Mouse (Mus musculus): Measurements from ENCODE around the gene Zranb1. TPM values are rescaled to one million over a fixed set of nuclear protein-coding genes. Genes with fewer than 3 reads are reported as not detected.
A peak's percentile ranks its signal among the peaks of the same experiment; 100 is the strongest.

The Zranb1 gene
- polyA plus RNA-seq, 1 experiment from 2014 or later, result 14.9 TPM

- WGBS, result 90% methylated on average over 5 of the region's 5 CpGs
- H3K9ac ChIP-seq, result no peak overlapping the region
- H3K36me3 ChIP-seq, result peaks cover 77% of the 10 kb centered on the region
- H3K4me2 ChIP-seq (replicated peaks), result no peak overlapping the region
- H3K27me3 ChIP-seq, result no peaks in the 10 kb centered on the region
- H3K27ac ChIP-seq, result no peak overlapping the region
- no peaks in the 10 kb centered on the region for H3K4me1 ChIP-seq
- H3K9me3 ChIP-seq, result no peaks in the 10 kb centered on the region
- no peak overlapping the region for H3K4me3 ChIP-seq
- ATAC-seq (ENCODE audit: low FRiP score, low read depth), result no peak
Measured at GRCm38 (mm10) chr7:132989839-132990238, 58.9 kb downstream of the Zranb1 start.

- 85% methylated on average over 14 of the region's 14 CpGs for WGBS
Measured at GRCm38 (mm10) chr7:132991240-132991900, 60.4 kb downstream of the Zranb1 start.

GRCm38 (mm10) chr7:132992967-132993615 is 62.1 kb downstream of the Zranb1 start:
- Histone ChIP-seq H3K9ac (no peak overlapping the region), H3K4me2 (replicated peaks) (no peak overlapping the region), H3K9me3 (no peaks in the 10 kb centered on the region), H3K4me1 (no peaks in the 10 kb centered on the region), H3K27me3 (no peaks in the 10 kb centered on the region), H3K36me3 (peaks cover 88% of the 10 kb centered on the region), H3K4me3 (no peak overlapping the region), H3K27ac (no peak overlapping the region)
- WGBS, result 85% methylated on average over 9 of the region's 9 CpGs
- peak; percentile 75; the same call in 1 of the 2 replicates for ATAC-seq (ENCODE audit: low FRiP score, low read depth)

More at GRCm38 (mm10) chr7:132991240-132991900, 60.4 kb downstream of the Zranb1 start:
- H3K27me3 ChIP-seq, result no peaks in the 10 kb centered on the region
- ATAC-seq (ENCODE audit: low FRiP score, low read depth), result no peak
- H3K27ac ChIP-seq, result no peak overlapping the region
- H3K9me3 ChIP-seq, result no peaks in the 10 kb centered on the region
- H3K4me1 ChIP-seq, result no peaks in the 10 kb centered on the region
- H3K36me3 ChIP-seq, result peaks cover 80% of the 10 kb centered on the region
- no peak overlapping the region for H3K4me3 ChIP-seq
- no peak overlapping the region for H3K9ac ChIP-seq
- H3K4me2 ChIP-seq (replicated peaks), result no peak overlapping the region

GRCm38 (mm10) chr7:132994120-132994519 is 63.2 kb downstream of the Zranb1 start:
- no peak overlapping the region for H3K27ac ChIP-seq
- H3K4me2 ChIP-seq (replicated peaks), result no peak overlapping the region
- H3K9me3 ChIP-seq, result no peaks in the 10 kb centered on the region
- H3K36me3 ChIP-seq, result peaks cover 89% of the 10 kb centered on the region
- no peak overlapping the region for H3K9ac ChIP-seq
- ATAC-seq (ENCODE audit: low FRiP score, low read depth), result no peak
- H3K27me3 ChIP-seq, result no peaks in the 10 kb centered on the region
- no peaks in the 10 kb centered on the region for H3K4me1 ChIP-seq
- H3K4me3 ChIP-seq, result no peak overlapping the region
- WGBS, result 88% methylated on average over 8 of the region's 8 CpGs

- H3K9me3 ChIP-seq, result no peaks in the 10 kb centered on the region
- peaks cover 88% of the 10 kb centered on the region for H3K36me3 ChIP-seq
- no peak overlapping the region for H3K27ac ChIP-seq
- no peaks in the 10 kb centered on the region for H3K4me1 ChIP-seq
- no peak overlapping the region for H3K4me3 ChIP-seq
- H3K27me3 ChIP-seq, result no peaks in the 10 kb centered on the region
- 86% methylated on average over 6 of the region's 6 CpGs for WGBS
- H3K4me2 ChIP-seq (replicated peaks), result no peak overlapping the region
- no peak overlapping the region for H3K9ac ChIP-seq
- no peak for ATAC-seq (ENCODE audit: low FRiP score, low read depth)
Measured at GRCm38 (mm10) chr7:132994628-132995191, 63.8 kb downstream of the Zranb1 start.

GRCm38 (mm10) chr7:132996391-132996790 is 65.4 kb downstream of the Zranb1 start:
- no peak overlapping the region for H3K9ac ChIP-seq
- H3K9me3 ChIP-seq, result no peaks in the 10 kb centered on the region
- ATAC-seq (ENCODE audit: low FRiP score, low read depth), result no peak
- H3K4me3 ChIP-seq, result no peak overlapping the region
- no peak overlapping the region for H3K4me2 ChIP-seq (replicated peaks)
- H3K4me1 ChIP-seq, result no peaks in the 10 kb centered on the region
- H3K27ac ChIP-seq, result no peak overlapping the region
- WGBS, result 90% methylated on average over 5 of the region's 5 CpGs
- H3K27me3 ChIP-seq, result no peaks in the 10 kb centered on the region
- peaks cover 76% of the 10 kb centered on the region for H3K36me3 ChIP-seq

GRCm38 (mm10) chr7:132998639-132999038 is 67.7 kb downstream of the Zranb1 start:
- H3K4me1 ChIP-seq, result peaks cover 10% of the 10 kb centered on the region; the same call in 1 of the 2 replicates
- H3K9me3 ChIP-seq, result no peaks in the 10 kb centered on the region
- no peak overlapping the region for H3K4me3 ChIP-seq
- H3K27ac ChIP-seq, result no peak overlapping the region
- no peak for ATAC-seq (ENCODE audit: low FRiP score, low read depth)
- WGBS, result 92% methylated on average over 12 of the region's 12 CpGs
- no peak overlapping the region for H3K9ac ChIP-seq
- peaks cover 64% of the 10 kb centered on the region for H3K36me3 ChIP-seq
- H3K4me2 ChIP-seq (replicated peaks), result no peak overlapping the region
- no peaks in the 10 kb centered on the region for H3K27me3 ChIP-seq

- H3K4me2 ChIP-seq (replicated peaks), result no peak overlapping the region
- peaks cover 13% of the 10 kb centered on the region for H3K4me1 ChIP-seq
- no peaks in the 10 kb centered on the region for H3K27me3 ChIP-seq
- H3K9ac ChIP-seq, result no peak overlapping the region
- 97% methylated on average over 11 of the region's 11 CpGs for WGBS
- H3K9me3 ChIP-seq, result no peaks in the 10 kb centered on the region
- H3K36me3 ChIP-seq, result peaks cover 60% of the 10 kb centered on the region
- H3K4me3 ChIP-seq, result no peak overlapping the region
- no peak overlapping the region for H3K27ac ChIP-seq
- no peak for ATAC-seq (ENCODE audit: low FRiP score, low read depth)
Measured at GRCm38 (mm10) chr7:132999061-132999460, 68.1 kb downstream of the Zranb1 start.

GRCm38 (mm10) chr7:133001388-133001787 is 70.4 kb downstream of the Zranb1 start:
- Histone ChIP-seq H3K4me1 (peaks cover 27% of the 10 kb centered on the region), H3K9ac (no peak overlapping the region), H3K4me2 (replicated peaks) (no peak overlapping the region), H3K27ac (no peak overlapping the region), H3K27me3 (no peaks in the 10 kb centered on the region), H3K9me3 (no peaks in the 10 kb centered on the region), H3K36me3 (peaks cover 41% of the 10 kb centered on the region), H3K4me3 (no peak overlapping the region)
- no peak for ATAC-seq (ENCODE audit: low FRiP score, low read depth)
- 87% methylated on average over 3 of the region's 3 CpGs for WGBS

GRCm38 (mm10) chr7:133002271-133002670 is 71.3 kb downstream of the Zranb1 start:
- Histone ChIP-seq H3K4me3 (no peak overlapping the region), H3K36me3 (peaks cover 32% of the 10 kb centered on the region), H3K27me3 (no peaks in the 10 kb centered on the region), H3K9ac (no peak overlapping the region), H3K27ac (no peak overlapping the region), H3K4me2 (replicated peaks) (no peak overlapping the region), H3K4me1 (peaks cover 27% of the 10 kb centered on the region), H3K9me3 (no peaks in the 10 kb centered on the region)
- WGBS, result 83% methylated on average over 6 of the region's 6 CpGs
- ATAC-seq (ENCODE audit: low FRiP score, low read depth), result no peak

GRCm38 (mm10) chr7:133003421-133003820 is 72.5 kb downstream of the Zranb1 start:
- no peaks in the 10 kb centered on the region for H3K27me3 ChIP-seq
- no peaks in the 10 kb centered on the region for H3K9me3 ChIP-seq
- H3K4me1 ChIP-seq, result peaks cover 27% of the 10 kb centered on the region
- peak; percentile 57 for ATAC-seq (ENCODE audit: low FRiP score, low read depth)
- H3K36me3 ChIP-seq, result peaks cover 20% of the 10 kb centered on the region
- no peak overlapping the region; the same call in 1 of the 2 replicates for H3K27ac ChIP-seq
- no peak overlapping the region for H3K9ac ChIP-seq
- H3K4me3 ChIP-seq, result no peak overlapping the region
- 15% methylated on average over 3 of the region's 3 CpGs for WGBS
- no peak overlapping the region for H3K4me2 ChIP-seq (replicated peaks)

GRCm38 (mm10) chr7:133005772-133006171 is 74.8 kb downstream of the Zranb1 start:
- Histone ChIP-seq H3K9me3 (no peaks in the 10 kb centered on the region), H3K9ac (no peak overlapping the region), H3K27me3 (no peaks in the 10 kb centered on the region), H3K4me2 (replicated peaks) (no peak overlapping the region), H3K36me3 (0 out of 2 replicates have a peak, but pooled peaks cover 14% of the 10 kb centered on the region), H3K4me1 (peaks cover 32% of the 10 kb centered on the region), H3K27ac (no peak overlapping the region), H3K4me3 (no peak overlapping the region)
- WGBS, result 73% methylated on average over 7 of the region's 7 CpGs
- ATAC-seq (ENCODE audit: low FRiP score, low read depth), result no peak

Data from limb, embryonic 13.5 days (tissue).